Mouse (Mus musculus): Measurements from ENCODE around the gene Rasa4. TPM values are rescaled to one million over a fixed set of nuclear protein-coding genes. Genes with fewer than 3 reads are reported as not detected.
"Not testable (repeated sequence)": the region's sequence is repeated elsewhere in the genome, so short reads cannot be mapped to it uniquely, and the experiment has no call there.

Rasa4 gene
- polyA plus RNA-seq, 1 experiment from 2014 or later, result 13.6 TPM

- H3K9ac ChIP-seq, result no peak overlapping the region
- DNase-seq (ENCODE audit: low spot score) (no peak), ATAC-seq (ENCODE audit: low FRiP score) (no peak)
- no peak overlapping the region for H3K27ac ChIP-seq
- H3K36me3 ChIP-seq (replicated peaks; ENCODE audit: control insufficient read depth, insufficient read depth), result no peaks in the 10 kb centered on the region
- 44% methylated on average over 9 of the region's 9 CpGs for WGBS
- H3K4me3 ChIP-seq (replicated peaks; ENCODE audit: low read length), result no peak overlapping the region
- no peak overlapping the region for H3K4me2 ChIP-seq (replicated peaks)
- no peaks in the 10 kb centered on the region for H3K4me1 ChIP-seq (replicated peaks; ENCODE audit: control insufficient read depth, insufficient read depth, low read length)
- no peaks in the 10 kb centered on the region for H3K27me3 ChIP-seq (ENCODE audit: control insufficient read depth, insufficient read depth, low read length)
- H3K9me3 ChIP-seq (ENCODE audit: control insufficient read depth, low read length), result no peaks in the 10 kb centered on the region
Measured at GRCm38 (mm10) chr5:136045408-136045807, 38.3 kb upstream of the Rasa4 start.

- Histone ChIP-seq H3K4me1 (replicated peaks; ENCODE audit: control insufficient read depth, insufficient read depth, low read length) (0 out of 2 replicates have a peak, but pooled peaks cover under 1% of the 10 kb centered on the region), H3K9me3 (ENCODE audit: control insufficient read depth, low read length) (no peaks in the 10 kb centered on the region), H3K9ac (no peak overlapping the region), H3K27me3 (ENCODE audit: control insufficient read depth, insufficient read depth, low read length) (no peaks in the 10 kb centered on the region), H3K4me2 (replicated peaks) (no peak overlapping the region), H3K36me3 (replicated peaks; ENCODE audit: control insufficient read depth, insufficient read depth) (no peaks in the 10 kb centered on the region), H3K4me3 (replicated peaks; ENCODE audit: low read length) (no peak overlapping the region), H3K27ac (no peak overlapping the region)
- ATAC-seq (ENCODE audit: low FRiP score) (no peak), DNase-seq (ENCODE audit: low spot score) (peak; percentile 88)
- 4% methylated on average over 10 of the region's 10 CpGs for WGBS
Measured at GRCm38 (mm10) chr5:136045987-136046386, 37.7 kb upstream of the Rasa4 start.

DNA sequence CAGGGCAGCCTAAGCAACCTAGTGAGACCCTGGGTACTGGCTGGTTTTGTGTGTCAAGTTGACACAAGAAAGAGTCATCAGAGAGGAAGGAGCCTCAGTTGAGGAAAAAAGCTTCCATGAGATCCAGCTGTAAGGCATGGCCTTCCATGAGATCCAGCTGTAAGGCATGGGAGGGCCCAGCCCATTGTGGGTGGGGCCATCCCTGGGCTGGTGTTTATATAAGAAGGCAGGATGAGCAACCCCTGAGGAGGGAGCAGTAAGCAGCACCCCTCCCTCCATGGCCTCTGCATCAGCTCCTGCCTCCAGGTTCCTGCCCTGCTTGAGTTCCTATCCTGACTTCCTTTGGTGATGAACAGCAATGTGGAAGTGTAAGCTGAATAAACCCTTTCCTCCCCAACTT, 35.2 kb upstream of the Rasa4 start:
- H3K9me3 ChIP-seq (ENCODE audit: control insufficient read depth, low read length); DNase-seq (ENCODE audit: low spot score); H3K36me3 ChIP-seq (replicated peaks; ENCODE audit: control insufficient read depth, insufficient read depth); H3K9ac ChIP-seq; H3K4me1 ChIP-seq (replicated peaks; ENCODE audit: control insufficient read depth, insufficient read depth, low read length); H3K4me2 ChIP-seq (replicated peaks); H3K27ac ChIP-seq; H3K27me3 ChIP-seq (ENCODE audit: control insufficient read depth, insufficient read depth, low read length); H3K4me3 ChIP-seq (replicated peaks; ENCODE audit: low read length); ATAC-seq (ENCODE audit: low FRiP score): not testable (repeated sequence)

DNA sequence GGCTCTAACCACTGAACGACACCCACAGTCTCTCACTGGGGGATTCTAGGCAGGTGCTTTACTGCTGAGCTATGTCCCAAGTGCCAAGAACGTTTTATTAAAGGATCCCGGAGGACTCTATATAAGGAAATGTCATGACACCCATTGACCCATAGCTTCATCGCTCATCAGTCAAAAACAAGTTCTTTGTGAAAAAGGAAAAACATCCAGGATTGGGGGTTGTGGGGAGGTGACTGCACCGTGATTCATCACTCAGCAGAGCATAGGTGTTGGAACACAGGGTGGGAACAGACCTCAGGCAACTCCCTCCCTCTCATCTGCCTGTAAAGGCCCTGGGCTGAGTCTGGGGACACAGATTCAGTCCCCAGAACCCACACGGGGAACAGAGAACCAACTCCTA, 33.8 kb upstream of the Rasa4 start:
- Histone ChIP-seq H3K36me3 (replicated peaks; ENCODE audit: control insufficient read depth, insufficient read depth) (no peaks in the 10 kb centered on the region), H3K9me3 (ENCODE audit: control insufficient read depth, low read length) (no peaks in the 10 kb centered on the region), H3K27me3 (ENCODE audit: control insufficient read depth, insufficient read depth, low read length) (no peaks in the 10 kb centered on the region), H3K27ac (no peak overlapping the region), H3K9ac (no peak overlapping the region), H3K4me2 (replicated peaks) (no peak overlapping the region), H3K4me3 (replicated peaks; ENCODE audit: low read length) (no peak overlapping the region), H3K4me1 (replicated peaks; ENCODE audit: control insufficient read depth, insufficient read depth, low read length) (0 out of 2 replicates have a peak, but pooled peaks cover 5% of the 10 kb centered on the region)
- WGBS, result 53% methylated on average over 6 of the region's 6 CpGs
- DNase-seq (ENCODE audit: low spot score) (no peak), ATAC-seq (ENCODE audit: low FRiP score) (no peak)

DNA sequence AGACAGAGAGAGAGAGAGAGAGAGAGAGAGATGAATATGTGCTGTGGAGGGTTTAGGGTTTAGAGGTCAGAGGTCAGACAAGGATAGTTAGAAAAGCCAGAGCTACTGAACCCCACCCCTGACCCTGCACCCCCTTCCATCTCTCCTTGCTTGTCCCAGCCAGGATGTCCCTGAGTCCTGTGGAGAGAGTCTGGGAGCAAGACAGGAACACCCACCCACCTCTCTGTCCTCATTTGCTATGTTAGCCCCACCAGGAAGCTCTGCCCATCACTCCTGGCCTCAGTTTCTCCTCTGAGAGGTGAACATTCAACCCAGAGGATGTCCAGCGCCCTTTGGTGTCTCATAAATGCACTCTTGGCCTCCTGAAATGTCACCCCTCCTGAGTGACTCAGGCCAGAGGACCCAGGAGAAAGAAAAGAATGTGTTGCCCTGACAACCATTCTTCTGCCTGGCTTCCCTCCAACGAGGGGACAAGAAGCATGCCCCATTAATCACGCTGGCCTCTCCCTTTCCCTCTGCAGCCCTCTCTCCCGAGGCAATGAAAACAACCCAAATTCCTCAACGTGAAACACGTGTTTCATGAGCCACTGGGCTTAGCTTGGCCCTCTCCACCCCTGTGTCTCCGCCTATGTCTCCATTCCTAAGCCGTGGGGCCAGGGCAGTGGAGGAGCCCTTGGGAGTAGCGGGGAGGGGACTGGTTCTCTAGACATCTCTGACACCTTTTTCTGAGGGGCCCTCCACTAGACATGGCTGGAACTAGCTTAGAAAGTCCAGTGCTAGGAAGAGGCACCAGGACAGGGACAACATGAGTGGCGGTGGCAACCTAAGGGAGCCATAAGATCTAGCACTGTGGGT, 32.3 kb upstream of the Rasa4 start:
- Histone ChIP-seq H3K4me1 (replicated peaks; ENCODE audit: control insufficient read depth, insufficient read depth, low read length) (0 out of 2 replicates have a peak, but pooled peaks cover 5% of the 10 kb centered on the region), H3K4me2 (replicated peaks) (no peak overlapping the region), H3K27me3 (ENCODE audit: control insufficient read depth, insufficient read depth, low read length) (no peaks in the 10 kb centered on the region), H3K36me3 (replicated peaks; ENCODE audit: control insufficient read depth, insufficient read depth) (no peaks in the 10 kb centered on the region), H3K9ac (no peak overlapping the region), H3K27ac (peak overlapping the region; percentile 48; the same call in 1 of the 2 replicates), H3K4me3 (replicated peaks; ENCODE audit: low read length) (no peak overlapping the region), H3K9me3 (ENCODE audit: control insufficient read depth, low read length) (no peaks in the 10 kb centered on the region)
- 8% methylated on average over 10 of the region's 10 CpGs for WGBS
- DNase-seq (ENCODE audit: low spot score) (peak; percentile 69), ATAC-seq (ENCODE audit: low FRiP score) (peak; percentile 77)

GRCm38 (mm10) chr5:136052861-136053655, 30.7 kb upstream of the Rasa4 start:
- Histone ChIP-seq H3K36me3 (replicated peaks; ENCODE audit: control insufficient read depth, insufficient read depth) (no peaks in the 10 kb centered on the region), H3K27me3 (ENCODE audit: control insufficient read depth, insufficient read depth, low read length) (no peaks in the 10 kb centered on the region), H3K4me2 (replicated peaks) (no peak overlapping the region), H3K9me3 (ENCODE audit: control insufficient read depth, low read length) (no peaks in the 10 kb centered on the region), H3K27ac (no peak overlapping the region), H3K4me1 (replicated peaks; ENCODE audit: control insufficient read depth, insufficient read depth, low read length) (0 out of 2 replicates have a peak, but pooled peaks cover 5% of the 10 kb centered on the region), H3K4me3 (replicated peaks; ENCODE audit: low read length) (no peak overlapping the region), H3K9ac (no peak overlapping the region)
- ATAC-seq (ENCODE audit: low FRiP score) (no peak), DNase-seq (ENCODE audit: low spot score) (no peak)
- WGBS, result 84% methylated on average over 8 of the region's 8 CpGs

- H3K27ac ChIP-seq, result no peak within 1 kb of the TSS
- H3K4me3 ChIP-seq (replicated peaks; ENCODE audit: low read length), result no peak within 1 kb of the TSS
- H3K9ac ChIP-seq, result no peak within 1 kb of the TSS
- no peak within 1 kb of the TSS for H3K4me2 ChIP-seq (replicated peaks)
- DNase-seq (ENCODE audit: low spot score), result no peak
- ATAC-seq (ENCODE audit: low FRiP score), result no peak
- H3K4me1 ChIP-seq (replicated peaks; ENCODE audit: control insufficient read depth, insufficient read depth, low read length), result 0 out of 2 replicates have a peak, but pooled peaks cover 5% of the 10 kb centered on the region
- WGBS, result 95% methylated on average over 11 of the region's 11 CpGs
- no peaks in the 10 kb centered on the region for H3K36me3 ChIP-seq (replicated peaks; ENCODE audit: control insufficient read depth, insufficient read depth)
- no peaks in the 10 kb centered on the region for H3K9me3 ChIP-seq (ENCODE audit: control insufficient read depth, low read length)
- no peaks in the 10 kb centered on the region for H3K27me3 ChIP-seq (ENCODE audit: control insufficient read depth, insufficient read depth, low read length)
Measured at GRCm38 (mm10) chr5:136054301-136055077, 29.2 kb upstream of the Rasa4 start, which contains the start of gene Upk3bl. Gene Upk3bl, plus strand, starts transcription at chr5:136054492.

DNA sequence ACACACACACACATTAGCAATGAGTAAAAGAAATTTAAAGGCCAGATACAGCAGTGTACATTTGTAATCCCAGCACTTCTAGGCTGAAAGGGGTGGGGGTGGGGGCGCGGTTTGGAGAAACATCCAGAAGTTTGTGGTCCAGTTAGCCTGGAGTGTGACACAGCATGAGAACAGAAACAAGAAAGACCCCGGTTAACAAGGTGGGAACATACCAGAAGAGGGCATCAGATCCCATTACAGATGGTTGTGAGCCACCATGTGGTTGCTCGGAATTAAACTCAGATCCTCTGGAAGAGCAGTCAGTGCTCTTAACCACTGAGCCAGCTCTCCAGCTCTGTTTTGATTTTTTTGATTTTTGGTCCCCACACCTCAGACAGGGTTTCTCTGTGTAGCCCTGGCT, 27.7 kb upstream of the Rasa4 start:
- H3K4me3 ChIP-seq (replicated peaks; ENCODE audit: low read length), result no peak overlapping the region
- no peak overlapping the region for H3K27ac ChIP-seq
- no peak for DNase-seq (ENCODE audit: low spot score)
- H3K4me1 ChIP-seq (replicated peaks; ENCODE audit: control insufficient read depth, insufficient read depth, low read length), result 0 out of 2 replicates have a peak, but pooled peaks cover 4% of the 10 kb centered on the region
- no peak overlapping the region for H3K9ac ChIP-seq
- ATAC-seq (ENCODE audit: low FRiP score), result no peak
- no peak overlapping the region for H3K4me2 ChIP-seq (replicated peaks)
- WGBS, result 43% methylated on average over 4 of the region's 4 CpGs
- H3K27me3 ChIP-seq (ENCODE audit: control insufficient read depth, insufficient read depth, low read length), result no peaks in the 10 kb centered on the region
- no peaks in the 10 kb centered on the region for H3K9me3 ChIP-seq (ENCODE audit: control insufficient read depth, low read length)
- H3K36me3 ChIP-seq (replicated peaks; ENCODE audit: control insufficient read depth, insufficient read depth), result no peaks in the 10 kb centered on the region

DNA sequence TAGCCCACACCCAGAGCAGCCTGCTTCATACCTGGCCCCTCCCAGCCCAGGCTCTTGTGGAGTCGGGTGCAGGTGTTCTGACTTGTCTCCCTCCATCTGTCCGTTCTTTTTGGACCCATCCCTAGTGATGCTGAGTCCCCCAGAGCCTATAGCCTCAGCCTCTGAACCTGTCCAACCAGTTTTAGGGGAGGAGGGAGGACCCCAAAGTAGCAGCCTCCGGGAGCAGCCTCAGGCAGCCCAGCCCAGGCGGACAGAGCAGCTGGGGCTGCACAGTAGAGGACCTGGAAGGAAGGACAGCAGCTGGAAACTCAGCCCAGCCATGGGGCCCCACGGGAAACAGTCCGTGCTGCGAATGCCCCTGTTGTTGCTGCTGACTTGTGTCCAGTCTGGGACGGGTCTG, 26.6 kb upstream of the Rasa4 start:
- Histone ChIP-seq H3K9ac (no peak overlapping the region), H3K4me1 (replicated peaks; ENCODE audit: control insufficient read depth, insufficient read depth, low read length) (no peaks in the 10 kb centered on the region), H3K27me3 (ENCODE audit: control insufficient read depth, insufficient read depth, low read length) (no peaks in the 10 kb centered on the region), H3K27ac (no peak overlapping the region), H3K4me3 (replicated peaks; ENCODE audit: low read length) (no peak overlapping the region), H3K36me3 (replicated peaks; ENCODE audit: control insufficient read depth, insufficient read depth) (no peaks in the 10 kb centered on the region), H3K9me3 (ENCODE audit: control insufficient read depth, low read length) (no peaks in the 10 kb centered on the region), H3K4me2 (replicated peaks) (no peak overlapping the region)
- ATAC-seq (ENCODE audit: low FRiP score) (no peak), DNase-seq (ENCODE audit: low spot score) (no peak)
- 35% methylated on average over 8 of the region's 8 CpGs for WGBS

Measured in hindbrain, embryonic 14.5 days (tissue).